Mouse (Mus musculus): ENCODE data around the gene Zic5.

Zic5 gene

GRCm38 (mm10) chr14:122464763-122465741 lies at the start of gene Zic5:
Gene Zic5 (minus strand): TSS chr14:122465677.
- DNase-seq: peak; percentile 94 to 95

- no peak for DNase-seq
These were observed 48.1 kb upstream of the Zic5 start for GRCm38 (mm10) chr14:122513511-122514036.

GRCm38 (mm10) chr14:122511519-122511918 lies 46.0 kb upstream of the Zic5 start:
- DNase-seq: no peak

GRCm38 (mm10) chr14:122509058-122509457 lies 43.6 kb upstream of the Zic5 start:
- DNase-seq: no peak

GRCm38 (mm10) chr14:122492015-122492414 lies 26.5 kb upstream of the Zic5 start:
- no peak for DNase-seq

- no peak for DNase-seq
These were observed 26.0 kb upstream of the Zic5 start for GRCm38 (mm10) chr14:122491521-122491920.

- peak; percentile 81 to 84 for DNase-seq
These were observed 25.2 kb upstream of the Zic5 start, which contains the start of gene Gm10837 for GRCm38 (mm10) chr14:122490441-122491328. Gene Gm10837 (plus strand): TSS chr14:122490586.

GRCm38 (mm10) chr14:122489686-122490414 lies 24.4 kb upstream of the Zic5 start:
- DNase-seq: peak in 1 of 2 experiments; percentile 50

GRCm38 (mm10) chr14:122489041-122489440 lies 23.6 kb upstream of the Zic5 start:
- peak; percentile 29 to 47 for DNase-seq

GRCm38 (mm10) chr14:122487366-122487765 lies 21.9 kb upstream of the Zic5 start:
- DNase-seq: peak; percentile 58 to 70

GRCm38 (mm10) chr14:122486611-122487010 lies 21.1 kb upstream of the Zic5 start:
- DNase-seq: no peak

GRCm38 (mm10) chr14:122485635-122486181 lies 20.2 kb upstream of the Zic5 start:
- DNase-seq: peak; percentile 58 to 60

GRCm38 (mm10) chr14:122484844-122485551 lies 19.5 kb upstream of the Zic5 start:
- DNase-seq: peak; percentile 75 to 78

- peak in 1 of 2 experiments; percentile 64 for DNase-seq
These were observed 19.0 kb upstream of the Zic5 start for GRCm38 (mm10) chr14:122484458-122484843.

- peak; percentile 84 to 87 for DNase-seq
These were observed 18.3 kb upstream of the Zic5 start for GRCm38 (mm10) chr14:122483556-122484421.

GRCm38 (mm10) chr14:122483024-122483385 lies 17.5 kb upstream of the Zic5 start:
- DNase-seq: peak in 1 of 2 experiments; percentile 43

- DNase-seq: peak; percentile 69 to 79
These were observed 16.9 kb upstream of the Zic5 start for GRCm38 (mm10) chr14:122482081-122483023.

- DNase-seq: peak; percentile 74 to 81
These were observed 15.7 kb upstream of the Zic5 start for GRCm38 (mm10) chr14:122481181-122481580.

- peak; percentile 36 to 48 for DNase-seq
These were observed 14.9 kb upstream of the Zic5 start for GRCm38 (mm10) chr14:122480355-122480754.
